Mouse (Mus musculus) bone marrow, adult 2 months (tissue): Measurements from ENCODE around the gene Ube2m.
A peak's percentile ranks its signal among the peaks of the same experiment; 100 is the strongest.

ENCODE experiments used
- CTCF ChIP-seq: fragments of 200-500 bp; IDR thresholded peaks from 2 replicates; pipeline ENCODE4 v1.5.1; 2011; ENCODE audit warnings: low read length, control low read depth; ENCODE audit not compliant: control insufficient read depth, insufficient read depth
- POLR2A ChIP-seq: fragments of 200-500 bp; IDR thresholded peaks from 2 replicates; pipeline ENCODE4 v1.6.1; 2011; ENCODE audit warnings: low read depth, mild to moderate bottlenecking, control low read depth, low read length, borderline replicate concordance; ENCODE audit not compliant: control insufficient read depth

DNA sequence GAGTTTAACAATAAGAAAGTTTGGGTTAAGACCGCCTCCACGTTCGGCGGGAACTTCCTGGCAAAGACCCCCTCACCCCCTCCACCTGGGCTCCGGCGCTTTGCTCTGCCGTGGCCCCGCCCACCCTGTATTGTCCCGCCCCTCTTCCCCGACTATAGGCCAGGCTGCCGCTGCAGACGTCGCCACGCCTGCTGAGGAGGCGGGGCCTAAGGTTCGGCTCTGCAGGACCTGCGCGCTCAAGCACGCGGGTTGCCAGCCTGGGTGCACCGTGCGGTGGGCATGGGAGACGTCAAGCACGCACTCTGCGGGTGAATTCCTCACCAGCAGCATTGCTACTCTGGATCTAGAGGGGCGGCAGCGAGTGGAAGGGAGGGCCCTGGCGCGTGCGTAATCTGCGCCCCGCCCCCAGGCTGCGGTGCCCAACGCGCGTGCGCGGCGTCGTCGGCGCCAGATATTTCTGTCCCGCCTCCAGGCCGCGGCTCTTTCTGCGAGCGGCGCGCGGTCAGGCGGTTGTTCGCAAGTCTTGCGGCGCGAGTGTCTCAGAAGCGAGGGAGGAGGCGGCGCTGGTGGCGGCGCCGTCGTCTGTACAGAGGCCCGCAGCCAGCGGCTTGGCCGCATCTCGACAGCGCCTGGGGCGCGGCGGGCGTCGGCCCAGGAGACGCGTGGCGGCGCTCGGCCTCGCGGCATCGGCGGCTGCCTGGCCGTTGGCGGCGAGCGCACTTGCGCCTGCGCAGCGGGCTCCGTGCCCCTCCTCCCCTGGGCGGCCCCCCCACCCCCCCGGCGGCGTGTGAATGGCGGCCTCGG is 13.9 kb downstream of the Ube2m start:
- no peak; the same call in 1 of the 2 replicates for TF ChIP-seq CTCF
- TF ChIP-seq POLR2A, result peak; percentile 83; the same call in 1 of the 2 replicates
